Mouse (Mus musculus) heart, postnatal 0 days (tissue): Measurements from ENCODE around the gene Trim59. TPM values are rescaled to one million over a fixed set of nuclear protein-coding genes. Genes with fewer than 3 reads are reported as not detected.

ENCODE experiments used
- ATAC-seq: fragments of 200-750 bp; cut with Nextera tagmentation; 2 replicates; pipeline ENCODE4 v1.8.0; 2017; ENCODE audit warnings: low read depth, moderate number of reproducible peaks, moderate library complexity; ENCODE audit not compliant: insufficient read depth
- DNase-seq: peaks from one replicate; pipeline ENCODE4 v3.0.0-alpha.2; 2016; ENCODE audit warnings: low spot score
- H3K27ac ChIP-seq: fragments of 300-500 bp; sonication (generic); 2 replicates; pipeline ENCODE4 v1.5.1; 2014; ENCODE audit warnings: low read depth, mild to moderate bottlenecking
- H3K27me3 ChIP-seq: fragments of 300-500 bp; sonication (generic); 2 replicates; pipeline ENCODE4 v1.6.1; 2014; ENCODE audit warnings: low read length, mixed read lengths; ENCODE audit not compliant: control insufficient read depth, insufficient read depth
- H3K36me3 ChIP-seq: fragments of 300-500 bp; sonication (generic); replicated peaks from 2 replicates; pipeline ENCODE4 v1.6.1; 2014; ENCODE audit warnings: low read length, mixed read lengths; ENCODE audit not compliant: control insufficient read depth, insufficient read depth
- H3K4me1 ChIP-seq: fragments of 300-500 bp; sonication (generic); 2 replicates; pipeline ENCODE4 v1.6.1; 2014; ENCODE audit warnings: antibody characterized with exemption; ENCODE audit not compliant: control insufficient read depth, insufficient read depth
- H3K4me2 ChIP-seq: fragments of 300-500 bp; sonication (generic); 2 replicates; pipeline ENCODE4 v1.6.1; 2014; ENCODE audit warnings: low read depth, mild to moderate bottlenecking, low read length, moderate library complexity
- H3K4me3 ChIP-seq: fragments of 300-500 bp; sonication (generic); 2 replicates; pipeline ENCODE4 v1.5.1; 2014; ENCODE audit warnings: low read depth, low read length
- H3K9ac ChIP-seq: fragments of 300-500 bp; sonication (generic); replicated peaks from 2 replicates; pipeline ENCODE4 v1.6.1; 2014; ENCODE audit warnings: low read depth, low read length, mixed read lengths
- H3K9me3 ChIP-seq: fragments of 300-500 bp; sonication (generic); replicated peaks from 2 replicates; pipeline ENCODE4 v1.6.1; 2016; ENCODE audit warnings: low read length; ENCODE audit not compliant: control insufficient read depth
- CTCF ChIP-seq: IDR thresholded peaks from 2 replicates; pipeline ENCODE4 v1.5.1; 2016; ENCODE audit warnings: antibody characterized with exemption, control low read depth, low read depth
- EP300 ChIP-seq: IDR thresholded peaks from 2 replicates; pipeline ENCODE4 v1.6.1; 2016; ENCODE audit warnings: antibody characterized with exemption, low read depth
- WGBS: fragments of 180-500 bp; shearing (Covaris S2); extraction: QIAGEN DNeasy Blood & Tissue Kit; methylation state at CpG from one replicate; pipeline ENCODE4 v1.1.7; 2014; 5-methylcytosine and 5-hydroxymethylcytosine counted together
- polyA plus RNA-seq: library from polyadenylated mRNA; unstranded; fragments of >200 nt; fragmentation: Nextera tagmentation; extraction: Ambion mirVana; gene quantifications from 2 replicates; pipeline ENCODE4 v1.2.1, GENCODE M21; 2015
- total RNA-seq: library from RNA; depleted of rRNA; stranded (reverse); fragments of >200 nt; gene quantifications from 2 replicates; pipeline ENCODE4 v1.2.3, GENCODE M21; 2014; ENCODE audit warnings: low replicate concordance

The Trim59 gene
- total and polyA plus RNA-seq, 2 experiments from 2014 or later: 8.6 to 22.7 TPM

- Histone ChIP-seq H3K4me1 (no peaks in the 10 kb centered on the region), H3K36me3 (no peaks in the 10 kb centered on the region), H3K9ac (no peak overlapping the region), H3K4me3 (no peak overlapping the region), H3K27ac (no peak overlapping the region), H3K4me2 (no peak overlapping the region), H3K27me3 (no peaks in the 10 kb centered on the region), H3K9me3 (no peaks in the 10 kb centered on the region)
- 62% methylated on average over 7 of the region's 7 CpGs for WGBS
- no peak for ATAC-seq
- DNase-seq: no peak
- TF ChIP-seq EP300 (no peak), CTCF (no peak)
Observed at GRCm38 (mm10) chr3:69054760-69055432, 10.3 kb upstream of the Trim59 start.

- TF ChIP-seq CTCF (no peak), EP300 (no peak)
- DNase-seq (no peak), ATAC-seq (no peak)
- WGBS: 87% methylated on average over 11 of the region's 11 CpGs
- no peaks in the 10 kb centered on the region for H3K4me1 ChIP-seq
- no peaks in the 10 kb centered on the region for H3K9me3 ChIP-seq
- H3K27me3 ChIP-seq: no peaks in the 10 kb centered on the region
- H3K36me3 ChIP-seq: no peaks in the 10 kb centered on the region
- no peak overlapping the region for H3K9ac ChIP-seq
- no peak overlapping the region for H3K4me3 ChIP-seq
- no peak overlapping the region for H3K4me2 ChIP-seq
- no peak overlapping the region for H3K27ac ChIP-seq
Observed at GRCm38 (mm10) chr3:69051894-69052293, 7.3 kb upstream of the Trim59 start.

GRCm38 (mm10) chr3:69049011-69049410 is 4.5 kb upstream of the Trim59 start:
- TF ChIP-seq CTCF (no peak), EP300 (no peak)
- Histone ChIP-seq H3K4me1 (no peaks in the 10 kb centered on the region), H3K27me3 (no peaks in the 10 kb centered on the region), H3K27ac (no peak overlapping the region), H3K4me3 (no peak overlapping the region), H3K9me3 (no peaks in the 10 kb centered on the region), H3K36me3 (no peaks in the 10 kb centered on the region), H3K4me2 (no peak overlapping the region), H3K9ac (no peak overlapping the region)
- DNase-seq (no peak), ATAC-seq (no peak)
- 83% methylated on average over 6 of the region's 6 CpGs for WGBS

- ATAC-seq (no peak), DNase-seq (no peak)
- Histone ChIP-seq H3K4me3 (no peak overlapping the region), H3K9me3 (no peaks in the 10 kb centered on the region), H3K27me3 (no peaks in the 10 kb centered on the region), H3K4me1 (no peaks in the 10 kb centered on the region), H3K4me2 (no peak overlapping the region), H3K9ac (no peak overlapping the region), H3K27ac (no peak overlapping the region), H3K36me3 (no peaks in the 10 kb centered on the region)
- 81% methylated on average over 4 of the region's 4 CpGs for WGBS
- TF ChIP-seq EP300 (no peak), CTCF (no peak)
Observed at GRCm38 (mm10) chr3:69047684-69048083, 3.1 kb upstream of the Trim59 start.

GRCm38 (mm10) chr3:69046509-69046908 is 2.0 kb upstream of the Trim59 start:
- ATAC-seq (no peak), DNase-seq (no peak)
- no peak overlapping the region for H3K4me2 ChIP-seq
- H3K36me3 ChIP-seq: no peaks in the 10 kb centered on the region
- H3K27me3 ChIP-seq: no peaks in the 10 kb centered on the region
- TF ChIP-seq CTCF (no peak), EP300 (no peak)
- no peaks in the 10 kb centered on the region for H3K4me1 ChIP-seq
- no peak overlapping the region for H3K4me3 ChIP-seq
- WGBS: 47% methylated on average over 4 of the region's 4 CpGs
- no peak overlapping the region for H3K27ac ChIP-seq
- no peak overlapping the region for H3K9ac ChIP-seq
- H3K9me3 ChIP-seq: no peaks in the 10 kb centered on the region

GRCm38 (mm10) chr3:69045750-69046149 is 1.2 kb upstream of the Trim59 start:
- H3K4me2 ChIP-seq: peak overlapping the region; percentile 62
- H3K36me3 ChIP-seq: no peaks in the 10 kb centered on the region
- ATAC-seq (no peak), DNase-seq (no peak)
- TF ChIP-seq EP300: no peak
- TF ChIP-seq CTCF: no peak
- no peaks in the 10 kb centered on the region for H3K27me3 ChIP-seq
- peak overlapping the region; percentile 72; the same call in 1 of the 2 replicates for H3K9ac ChIP-seq
- no peaks in the 10 kb centered on the region for H3K4me1 ChIP-seq
- WGBS: 35% methylated on average over 13 of the region's 13 CpGs
- no peaks in the 10 kb centered on the region for H3K9me3 ChIP-seq
- peak overlapping the region; percentile 94 for H3K4me3 ChIP-seq
- H3K27ac ChIP-seq: no peak overlapping the region
